Mouse (Mus musculus) C2C12 (cell line): ENCODE measurements around the gene Hmgcl.

Source experiments
- CEBPB ChIP-seq: IDR thresholded peaks from one replicate; pipeline ENCODE4 v1.6.1; 2011; ENCODE audit warnings: low read depth, mild to moderate bottlenecking, control low read depth, moderate library complexity
- CTCF ChIP-seq: IDR thresholded peaks from one replicate; pipeline ENCODE4 v1.5.1; 2011; ENCODE audit not compliant: control insufficient read depth, insufficient read depth, insufficient read length
- MAX ChIP-seq: IDR thresholded peaks from one replicate; pipeline ENCODE4 v1.6.1; 2011; ENCODE audit warnings: mild to moderate bottlenecking, control low read depth
- USF1 ChIP-seq: IDR thresholded peaks from one replicate; pipeline ENCODE4 v1.6.1; 2011; ENCODE audit warnings: low read depth, mild to moderate bottlenecking, control low read depth, moderate library complexity

DNA sequence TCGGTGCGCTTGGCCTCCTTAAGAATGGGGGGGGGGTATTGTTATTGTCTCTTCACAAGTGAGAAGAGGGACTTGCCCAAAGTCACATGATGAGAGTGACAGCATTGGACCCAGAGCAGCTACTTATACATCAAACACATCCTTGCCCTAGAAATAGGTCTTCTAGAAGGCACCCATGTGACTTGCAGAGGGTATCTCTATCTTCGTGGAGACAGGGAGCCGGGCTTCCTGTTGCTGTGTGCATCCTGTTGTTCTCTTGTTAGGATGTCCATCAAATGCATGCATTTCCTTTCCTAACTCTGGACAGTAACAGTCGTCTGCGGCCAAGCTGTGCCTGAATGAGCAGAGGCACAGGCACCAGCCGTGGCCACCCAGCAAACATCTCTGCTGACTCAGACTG is 34.7 kb upstream of the Hmgcl start:
- TF ChIP-seq CTCF = no peak
- TF ChIP-seq USF1 = no peak
- TF ChIP-seq CEBPB = no peak
- TF ChIP-seq MAX = no peak
